Mouse (Mus musculus): ENCODE results near the gene Rpia. TPM values are rescaled to one million over a fixed set of nuclear protein-coding genes. Genes with fewer than 3 reads are reported as not detected.

Rpia gene
- total RNA-seq, 2 experiments from 2014 or later, result 13.2 to 15.5 TPM

DNA sequence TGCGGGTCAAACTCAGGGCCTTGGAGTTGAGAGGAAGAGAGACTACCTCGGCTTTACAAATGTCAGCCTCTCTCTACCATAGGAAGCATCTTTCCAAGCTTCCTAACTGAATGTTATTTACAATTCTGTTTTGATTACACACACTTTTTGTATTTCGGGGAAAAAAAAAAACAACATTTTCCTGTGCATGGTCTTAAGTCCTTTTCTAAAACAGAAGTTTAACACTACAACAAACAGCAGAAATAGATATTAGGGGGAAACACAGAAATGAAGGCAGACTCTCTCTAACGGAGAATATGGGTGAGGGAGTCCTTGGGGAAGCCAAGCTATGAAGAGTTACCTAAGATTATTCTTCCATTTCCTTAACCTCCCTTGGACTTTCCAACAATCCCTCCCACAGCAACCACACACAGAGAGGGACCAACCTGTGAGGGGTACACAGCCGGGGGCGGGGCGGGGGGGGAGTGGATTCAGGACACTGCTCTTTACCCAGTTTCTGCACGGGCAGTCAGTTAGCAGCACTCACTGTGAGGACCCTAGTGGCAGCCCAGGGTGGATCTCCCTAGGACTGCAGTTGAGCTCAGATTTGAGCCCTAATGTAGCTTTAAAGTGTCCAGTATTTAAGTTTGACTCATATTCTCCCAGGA is 40.7 kb downstream of the Rpia start:
- DNase-seq, result no peak

DNA sequence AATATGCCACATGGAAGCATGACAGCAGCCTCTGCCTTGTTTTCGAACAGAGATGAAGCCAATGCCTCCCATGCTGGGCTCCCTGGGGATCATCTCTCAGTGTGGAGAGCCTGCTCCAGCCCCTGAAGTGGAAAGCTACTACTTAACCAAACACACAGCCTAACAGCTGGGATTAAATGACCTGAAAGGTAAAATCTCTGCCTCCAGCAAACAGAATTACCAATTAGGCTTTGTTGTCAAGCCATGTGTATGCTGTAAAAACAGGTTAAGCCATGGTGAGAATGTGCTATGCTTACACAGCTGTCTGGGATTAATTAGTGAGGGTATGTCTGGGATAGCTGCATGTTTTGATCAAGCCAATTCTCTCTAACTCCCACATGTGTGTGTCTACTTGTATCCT is 42.3 kb downstream of the Rpia start:
- no peak for DNase-seq

DNA sequence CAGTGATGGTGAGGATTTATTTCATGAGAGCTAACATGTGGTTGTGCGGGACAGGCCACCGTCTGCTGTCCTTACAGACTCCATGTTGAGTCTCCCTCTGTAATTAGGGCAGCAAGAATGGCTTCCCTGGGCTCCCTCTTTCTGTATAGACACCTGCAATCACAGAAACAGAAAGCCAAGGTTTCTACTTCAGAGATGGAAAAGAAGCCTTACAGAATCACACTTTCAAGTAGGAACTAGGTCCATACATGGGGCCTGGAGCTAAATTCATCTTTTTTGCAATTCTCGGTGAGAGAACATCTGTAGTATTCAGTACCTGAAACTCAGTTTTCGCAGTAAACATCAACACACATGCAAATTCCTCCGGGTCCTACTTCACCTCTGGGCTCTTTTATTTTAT is 44.3 kb downstream of the Rpia start:
- no peak for DNase-seq

DNA sequence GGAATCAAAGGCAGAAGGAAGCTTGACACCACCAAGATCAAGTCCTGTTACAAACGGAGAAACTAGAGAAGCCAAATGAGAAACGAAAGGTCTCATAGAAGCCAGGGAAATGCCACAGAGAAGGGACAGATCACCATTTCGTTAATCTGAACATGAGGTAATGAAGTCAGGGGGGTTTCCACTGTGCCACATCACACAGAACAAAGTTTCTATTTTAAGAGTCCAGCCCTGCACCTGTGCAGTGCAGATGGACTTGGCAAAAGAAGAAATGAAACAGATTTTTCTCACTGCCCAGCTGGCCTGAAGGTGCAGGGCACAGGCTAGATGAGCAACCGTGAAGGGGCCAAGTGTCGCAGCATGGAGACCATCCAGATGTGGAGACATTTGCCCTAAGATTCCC is 48.1 kb downstream of the Rpia start:
- peak in 1 of 2 experiments; percentile 10 for DNase-seq

DNA sequence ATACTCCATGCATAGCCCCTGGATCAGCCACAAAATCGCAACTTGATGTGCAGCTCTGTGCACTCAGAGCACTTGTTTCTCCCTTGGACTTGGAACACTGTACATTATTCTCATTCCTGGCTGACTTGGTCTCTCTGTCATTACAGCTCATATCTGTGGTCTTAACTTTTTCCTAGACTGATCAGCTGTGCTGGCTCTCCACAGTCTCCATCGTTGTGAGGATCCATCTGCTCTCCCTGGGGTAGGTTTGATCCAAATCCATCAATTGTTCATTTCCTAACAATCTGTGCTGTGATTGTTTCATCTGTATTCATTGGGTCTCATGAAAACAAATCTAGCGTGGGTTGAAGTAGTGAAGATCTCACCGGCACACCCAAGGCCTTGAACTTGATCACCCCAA is 49.2 kb downstream of the Rpia start:
- no peak for DNase-seq

DNA sequence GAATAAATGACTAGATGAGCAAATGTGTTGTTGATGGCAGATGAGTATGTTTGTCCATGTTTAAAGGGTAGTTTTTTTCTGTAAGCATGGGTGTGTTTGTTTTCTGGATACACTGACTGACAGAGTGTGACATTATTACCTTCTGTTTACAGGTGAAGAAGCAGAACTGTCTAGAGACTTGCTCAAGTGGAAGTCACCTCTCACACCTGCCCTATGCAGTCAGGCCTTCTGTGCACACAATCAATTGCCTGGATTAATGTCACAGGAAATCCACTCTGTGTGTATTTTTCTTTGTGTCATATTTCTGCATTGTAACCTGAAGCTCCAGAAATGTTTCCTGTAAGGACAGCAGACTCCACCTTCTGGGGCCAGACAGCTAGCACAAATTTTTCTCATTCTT is 51.5 kb downstream of the Rpia start:
- DNase-seq, result no peak

DNA sequence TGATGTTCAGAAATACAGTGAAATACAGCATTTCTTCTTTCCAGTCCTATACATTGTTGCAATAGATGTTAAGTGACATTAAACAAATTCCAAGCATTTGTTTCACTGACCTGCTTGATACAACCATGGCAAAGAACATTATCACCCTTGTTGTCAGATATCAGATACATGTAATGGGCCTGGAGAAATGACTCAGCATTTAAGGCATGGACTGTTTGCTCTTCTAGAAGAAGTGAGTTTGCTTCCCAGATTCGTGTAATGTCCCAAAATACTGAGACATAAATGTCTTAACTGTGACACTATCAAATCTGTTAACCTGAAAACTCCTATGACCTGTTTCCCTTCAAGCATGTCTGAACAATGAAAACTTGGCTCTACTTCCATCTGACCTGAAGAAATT is 52.6 kb downstream of the Rpia start:
- no peak for DNase-seq

DNA sequence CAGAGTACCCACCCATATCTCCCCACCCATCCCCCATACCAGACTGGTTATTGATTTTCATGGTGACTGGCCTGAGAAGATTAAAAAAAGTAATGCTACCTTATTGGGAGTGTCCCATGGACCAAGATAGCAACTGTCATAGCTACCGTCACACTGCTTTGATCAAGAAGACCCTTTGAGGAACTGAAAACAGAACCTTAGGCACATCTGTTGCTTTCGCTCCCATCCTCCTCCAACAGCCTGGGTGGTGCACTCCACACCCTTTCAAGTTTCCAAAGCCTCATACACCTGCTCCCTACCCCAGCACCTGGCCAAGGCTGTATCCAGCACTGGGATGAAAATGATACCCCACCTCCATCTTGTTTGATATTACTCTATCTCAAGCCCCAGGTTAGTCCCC is 56.5 kb downstream of the Rpia start:
- peak in 1 of 2 experiments; percentile 6 for DNase-seq

DNA sequence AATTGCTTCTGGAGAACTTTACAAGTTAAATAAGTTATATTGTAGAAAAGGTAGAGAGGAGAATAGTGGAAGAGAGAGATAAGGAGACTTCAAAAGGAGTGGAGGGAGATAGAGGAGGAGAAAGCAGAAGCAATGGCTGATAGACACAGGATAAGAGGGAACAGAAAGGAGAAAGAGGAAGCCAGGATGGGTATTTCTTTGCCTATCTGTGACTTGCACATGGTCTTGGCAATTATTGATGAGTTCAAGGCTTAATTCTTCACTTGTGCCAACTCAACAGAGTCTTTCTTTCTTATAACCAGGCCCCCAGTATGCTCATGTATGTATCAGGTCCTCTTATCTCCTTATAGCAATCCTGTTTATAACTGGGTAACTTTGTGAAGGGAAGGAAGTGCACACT is 61.2 kb downstream of the Rpia start:
- no peak for DNase-seq

DNA sequence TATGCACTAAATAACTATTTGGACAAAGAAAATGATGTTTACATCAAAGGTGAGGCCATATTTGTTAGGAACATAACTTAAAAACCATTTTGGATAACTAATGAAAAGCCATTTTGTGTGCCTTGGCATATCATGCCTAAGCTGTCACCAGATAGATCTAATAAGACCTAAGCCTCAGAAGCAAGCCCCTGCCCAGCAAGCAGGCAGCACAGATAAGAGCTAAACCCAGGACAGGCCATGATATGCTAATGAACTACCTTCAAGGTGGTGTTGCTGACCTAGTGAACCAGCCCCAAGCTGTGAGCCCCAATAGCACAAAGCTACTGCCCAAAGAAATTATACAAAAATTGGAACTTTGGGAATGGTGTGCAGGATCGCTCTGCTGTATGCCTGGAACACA is 62.9 kb downstream of the Rpia start:
- no peak for DNase-seq

DNA sequence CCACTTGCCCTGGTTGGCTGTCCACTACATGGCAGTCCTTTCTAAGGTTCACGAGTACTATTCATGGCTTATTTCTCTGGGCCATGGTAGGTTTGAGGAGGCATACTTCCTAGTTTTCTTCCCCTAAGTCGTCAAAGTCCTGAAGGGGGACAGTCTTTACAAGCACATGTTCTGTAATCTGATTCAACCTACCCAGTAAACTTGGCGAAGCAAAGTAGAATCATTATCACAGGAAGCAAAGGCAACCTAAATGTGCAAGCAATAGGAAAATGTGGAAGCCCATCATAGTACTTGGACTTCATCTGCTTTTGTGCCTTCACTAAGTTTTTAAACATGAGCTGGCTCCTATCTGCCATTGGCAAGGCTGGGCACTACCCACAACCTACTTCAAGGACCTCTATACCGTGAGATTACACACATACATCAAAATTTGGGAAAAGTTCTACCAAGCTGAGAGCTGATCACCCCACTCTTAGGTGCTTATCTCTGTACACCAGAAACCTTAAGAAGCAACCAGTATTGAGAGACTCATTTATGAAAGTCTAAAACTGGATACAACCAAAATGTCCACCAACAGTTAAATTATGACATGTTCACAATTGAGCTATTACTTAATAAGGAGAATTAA is 64.8 kb downstream of the Rpia start:
- DNase-seq, result no peak

DNA sequence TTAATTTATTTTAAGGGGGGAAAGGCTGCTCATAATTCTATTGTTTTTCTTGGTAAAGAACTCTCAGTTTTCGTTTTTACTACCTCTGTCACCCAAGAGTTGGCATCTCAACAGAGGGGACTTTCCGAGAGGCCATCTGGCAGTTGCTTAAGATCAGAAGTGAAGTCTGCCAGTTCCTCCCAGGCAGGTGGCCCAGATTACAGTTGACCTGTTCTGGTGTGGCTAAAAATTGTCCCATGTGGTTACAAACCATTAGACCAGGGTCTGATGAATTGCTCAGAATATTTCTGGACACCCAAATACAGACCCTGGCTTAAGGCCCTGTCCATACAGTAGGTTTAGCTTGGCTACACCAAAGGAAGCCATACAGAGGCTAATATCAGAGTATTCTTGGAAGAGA is 66.4 kb downstream of the Rpia start:
- DNase-seq, result no peak

DNA sequence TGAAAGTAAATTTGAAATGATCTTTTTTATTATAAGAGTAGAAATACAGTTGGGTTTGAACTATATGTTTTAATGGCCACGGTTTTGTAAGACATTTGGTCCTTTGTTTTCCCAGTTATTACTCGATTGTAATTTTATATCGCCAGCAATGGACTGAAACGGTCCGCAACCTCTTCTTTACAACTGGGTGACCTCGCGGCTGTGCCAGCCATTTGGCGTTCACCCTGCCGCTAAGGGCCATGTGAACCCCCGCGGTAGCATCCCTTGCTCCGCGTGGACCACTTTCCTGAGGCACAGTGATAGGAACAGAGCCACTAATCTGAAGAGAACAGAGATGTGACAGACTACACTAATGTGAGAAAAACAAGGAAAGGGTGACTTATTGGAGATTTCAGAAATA is 67.3 kb downstream of the Rpia start:
- DNase-seq, result no peak

DNA sequence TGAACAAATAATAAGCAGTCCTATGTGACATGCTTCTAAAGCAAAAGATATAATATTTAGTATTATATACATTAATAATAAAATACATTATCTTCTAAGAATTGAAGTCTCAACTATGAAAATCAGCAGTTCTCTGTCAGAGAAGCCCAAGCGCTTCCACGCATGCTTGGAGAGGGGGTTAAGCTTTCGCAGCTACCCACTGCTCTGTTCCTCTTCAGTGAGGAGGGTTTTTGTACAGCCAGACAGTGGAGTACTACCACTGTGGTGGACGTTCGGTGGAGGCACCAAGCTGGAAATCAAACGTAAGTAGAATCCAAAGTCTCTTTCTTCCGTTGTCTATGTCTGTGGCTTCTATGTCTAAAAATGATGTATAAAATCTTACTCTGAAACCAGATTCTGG is 69.7 kb downstream of the Rpia start:
- DNase-seq, result no peak

DNA sequence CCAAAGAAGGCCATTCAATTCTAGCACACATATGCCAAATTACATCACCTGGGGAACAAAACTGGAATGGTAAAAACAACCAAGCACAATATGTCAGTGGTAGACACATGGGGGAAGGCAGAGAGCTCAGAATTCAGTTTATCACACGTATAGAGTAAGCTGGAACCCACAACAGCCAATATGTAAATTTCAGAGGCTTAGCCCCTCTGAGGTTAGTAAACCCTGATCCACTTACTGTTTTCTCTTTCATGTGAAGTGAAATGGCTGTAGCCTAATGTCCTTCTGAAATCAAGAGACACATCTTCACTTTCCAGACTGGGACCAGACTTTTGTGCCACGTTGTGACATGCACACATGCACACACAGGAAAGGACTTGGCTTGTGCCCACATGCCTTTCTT is 73.3 kb downstream of the Rpia start:
- no peak for DNase-seq

DNA sequence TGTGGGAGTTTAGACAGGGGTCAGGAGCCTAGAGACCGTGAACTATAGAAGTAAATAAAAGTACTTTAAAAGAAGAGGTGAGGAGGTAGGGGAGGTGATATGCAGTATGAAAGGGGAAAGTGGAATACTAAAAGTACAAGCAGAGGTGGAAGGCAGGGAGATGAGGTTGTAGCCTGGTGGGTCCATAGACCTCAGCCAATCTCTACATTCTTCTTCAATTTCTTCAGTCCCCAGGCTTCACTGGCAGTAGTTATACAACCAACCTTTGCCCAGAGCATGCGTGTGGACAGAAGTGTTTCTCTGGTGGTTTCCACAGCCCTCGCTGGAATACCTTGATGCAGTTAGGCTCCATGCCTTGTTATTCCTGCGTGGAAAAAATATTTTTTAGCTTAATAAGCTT is 73.9 kb downstream of the Rpia start:
- no peak for DNase-seq

DNA sequence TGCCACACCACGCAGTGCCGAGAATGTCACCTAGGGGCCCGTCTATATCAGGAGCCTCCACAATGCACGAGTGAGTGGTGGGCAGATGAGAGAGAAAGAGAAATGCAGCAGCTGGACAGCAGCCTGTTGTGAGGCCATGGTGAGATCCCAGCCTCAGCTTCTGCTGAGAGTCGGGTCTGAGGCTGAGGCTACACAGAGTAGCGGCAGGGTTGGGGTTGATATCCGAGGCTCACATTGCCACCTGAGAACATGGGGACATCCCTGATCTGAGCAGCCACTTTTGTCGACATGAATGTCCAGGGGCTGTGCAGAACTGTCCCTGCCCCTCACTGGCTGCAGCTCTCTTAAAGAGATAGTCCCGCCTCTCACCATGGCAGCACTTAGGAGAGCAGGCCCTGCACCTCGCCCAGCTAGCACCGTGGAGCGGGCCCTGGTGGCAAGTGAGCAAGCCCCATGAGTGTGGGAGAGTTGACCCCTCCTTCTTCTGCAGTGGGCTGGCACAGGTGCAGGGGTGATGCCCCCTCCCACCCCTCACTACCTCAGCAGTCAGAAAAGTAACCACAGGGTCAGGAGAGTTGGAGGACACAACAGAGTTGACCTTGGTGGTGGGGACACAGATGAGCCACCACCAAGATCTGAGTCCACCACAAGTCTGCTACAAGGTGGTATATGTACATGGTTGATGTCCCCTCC is 75.2 kb downstream of the Rpia start:
- no peak for DNase-seq

Other genes starting within 250 kb of the Rpia start
- gene Eif2ak3, start 52.3 kb upstream of the Rpia start, total RNA-seq (2021), result 1 to 10 TPM; 6.9 to 7.5 TPM
- gene Tex37, start 126.7 kb upstream of the Rpia start, total RNA-seq (2021), result not detected
- not detected for gene Foxi3, start 164.3 kb upstream of the Rpia start, total RNA-seq (2021)

All from heart, adult 18-20 months (tissue).